Mouse (Mus musculus) ES-E14 (cell line): ENCODE results near the gene Mettl1. TPM values are rescaled to one million over a fixed set of nuclear protein-coding genes. Genes with fewer than 3 reads are reported as not detected.

Experiments used
- DNase-seq: peaks from one replicate; pipeline ENCODE4 v3.0.0-alpha.2; 2013; ENCODE audit warnings: low read depth, low spot score
- H3K27ac ChIP-seq: 2 replicates; pipeline ENCODE4 v1.5.1; 2012; ENCODE audit warnings: low read depth, mild to moderate bottlenecking, low read length, moderate library complexity, mixed read lengths; ENCODE audit not compliant: poor library complexity, insufficient read depth, severe bottlenecking
- H3K36me3 ChIP-seq: 2 replicates; pipeline ENCODE4 v1.6.1; 2012; ENCODE audit warnings: mild to moderate bottlenecking, low read length, moderate library complexity, mixed read lengths; ENCODE audit not compliant: control insufficient read depth, poor library complexity, insufficient read depth, severe bottlenecking
- H3K4me1 ChIP-seq, 2 experiments: fragments of 150-350 bp in 1 of 2; sonication (generic) in 1 of 2; 2 replicates each; pipeline ENCODE4 v1.6.1; 2012; ENCODE audit warnings: low read length in 2 of 2, mild to moderate bottlenecking in 1 of 2, mixed read lengths in 1 of 2; ENCODE audit not compliant: control insufficient read depth in 2 of 2, insufficient read depth in 2 of 2, poor library complexity in 1 of 2
- H3K4me3 ChIP-seq, 2 experiments: fragments of 150-350 bp in 1 of 2; sonication (generic) in 1 of 2; 2 replicates each; pipeline ENCODE4 v1.5.1; 2012; ENCODE audit warnings: low read length in 2 of 2, low read depth in 1 of 2, mild to moderate bottlenecking in 1 of 2, mixed read lengths in 1 of 2; ENCODE audit not compliant: insufficient read depth in 1 of 2, poor library complexity in 1 of 2, severe bottlenecking in 1 of 2
- H3K9ac ChIP-seq: 2 replicates; pipeline ENCODE4 v1.6.1; 2012; ENCODE audit warnings: low read depth, mild to moderate bottlenecking, low read length, mixed read lengths; ENCODE audit not compliant: poor library complexity, insufficient read depth, severe bottlenecking
- H3K9me3 ChIP-seq: fragments of 150-350 bp; sonication (generic); 2 replicates; pipeline ENCODE4 v1.6.1; 2012; ENCODE audit warnings: low read depth, mild to moderate bottlenecking, low read length; ENCODE audit not compliant: control insufficient read depth, insufficient read depth
- CHD2 ChIP-seq: IDR thresholded peaks from 2 replicates; pipeline ENCODE4 v1.6.1; 2014; ENCODE audit warnings: mild to moderate bottlenecking, low read depth, low read length, inconsistent platforms
- HCFC1 ChIP-seq: IDR thresholded peaks from 2 replicates; pipeline ENCODE4 v1.6.1; 2012; ENCODE audit warnings: low read length, inconsistent platforms, borderline replicate concordance; ENCODE audit not compliant: insufficient read depth
- MAFK ChIP-seq: IDR thresholded peaks from 2 replicates; pipeline ENCODE4 v1.6.1; 2014; ENCODE audit warnings: mild to moderate bottlenecking, low read depth, low read length, inconsistent platforms; ENCODE audit not compliant: insufficient read depth
- ZC3H11A ChIP-seq: IDR thresholded peaks from 2 replicates; pipeline ENCODE4 v1.6.1; 2012; ENCODE audit warnings: low read depth, mild to moderate bottlenecking, inconsistent platforms, low read length, borderline replicate concordance
- ZNF384 ChIP-seq: IDR thresholded peaks from 2 replicates; pipeline ENCODE4 v1.6.1; 2012; ENCODE audit warnings: low read depth, low read length, inconsistent platforms
- in situ Hi-C, 2 experiments: fragments of 600-800 bp; cut with MboI; formaldehyde crosslinking; loops; one replicate each; pipeline ENCODE4 v1.15.1; 2025; ENCODE audit warnings: low sequenced_read_pairs in 2 of 2, inconsistent platforms in 1 of 2; ENCODE audit not compliant: unreplicated experiment in 2 of 2
- total RNA-seq: library from RNA; depleted of rRNA; stranded (reverse); fragments of 300-350 nt; gene quantifications from 2 replicates; pipeline ENCODE4 v1.2.3, GENCODE M21; 2012

The Mettl1 gene
- total RNA-seq, 1 experiment, result 20.4 TPM

DNA sequence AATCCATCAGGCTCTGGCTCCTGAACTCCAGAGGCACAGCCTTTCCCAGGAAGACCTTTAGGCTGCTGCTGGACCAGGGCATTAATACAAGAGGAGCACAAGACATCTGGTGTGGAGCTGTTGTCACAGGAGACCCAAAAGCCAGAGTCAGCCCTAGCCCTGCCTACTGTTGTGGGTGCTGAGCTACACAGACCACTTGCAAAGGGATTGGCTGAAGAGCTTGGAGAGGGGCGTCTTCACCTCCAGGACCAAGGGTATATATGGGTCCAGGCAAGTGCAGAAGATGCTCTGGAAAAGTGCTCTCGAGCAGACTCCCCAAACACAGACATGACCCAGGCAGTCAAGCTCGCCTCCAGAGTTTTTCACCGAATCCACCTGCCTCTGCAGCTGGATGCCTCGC, 6.7 kb downstream of the Mettl1 start, which contains the start of gene Cyp27b1:
Cyp27b1 (plus strand) TSS at position 297 of the 400 bp plus-strand sequence.
- no peak within 1 kb of the TSS for H3K27ac ChIP-seq
- peak within 1 kb of the TSS; percentile 56 to 60 for H3K4me3 ChIP-seq
- H3K9ac ChIP-seq, result peak within 1 kb of the TSS; percentile 15; the same call in 1 of the 2 replicates
- H3K9me3 ChIP-seq, result no peaks in the 10 kb centered on the region
- no peak for DNase-seq
- TF ChIP-seq CHD2, result no peak
- no peak for TF ChIP-seq MAFK
- TF ChIP-seq ZNF384, result no peak
- TF ChIP-seq HCFC1, result no peak
- TF ChIP-seq ZC3H11A, result no peak
- in situ Hi-C loops, result no loop called here
- H3K36me3 ChIP-seq, result peaks cover 19% of the 10 kb centered on the region
- peaks cover 0 to 6% of the 10 kb centered on the region in 2 experiments; a peak in 2 of 4 replicates for H3K4me1 ChIP-seq

DNA sequence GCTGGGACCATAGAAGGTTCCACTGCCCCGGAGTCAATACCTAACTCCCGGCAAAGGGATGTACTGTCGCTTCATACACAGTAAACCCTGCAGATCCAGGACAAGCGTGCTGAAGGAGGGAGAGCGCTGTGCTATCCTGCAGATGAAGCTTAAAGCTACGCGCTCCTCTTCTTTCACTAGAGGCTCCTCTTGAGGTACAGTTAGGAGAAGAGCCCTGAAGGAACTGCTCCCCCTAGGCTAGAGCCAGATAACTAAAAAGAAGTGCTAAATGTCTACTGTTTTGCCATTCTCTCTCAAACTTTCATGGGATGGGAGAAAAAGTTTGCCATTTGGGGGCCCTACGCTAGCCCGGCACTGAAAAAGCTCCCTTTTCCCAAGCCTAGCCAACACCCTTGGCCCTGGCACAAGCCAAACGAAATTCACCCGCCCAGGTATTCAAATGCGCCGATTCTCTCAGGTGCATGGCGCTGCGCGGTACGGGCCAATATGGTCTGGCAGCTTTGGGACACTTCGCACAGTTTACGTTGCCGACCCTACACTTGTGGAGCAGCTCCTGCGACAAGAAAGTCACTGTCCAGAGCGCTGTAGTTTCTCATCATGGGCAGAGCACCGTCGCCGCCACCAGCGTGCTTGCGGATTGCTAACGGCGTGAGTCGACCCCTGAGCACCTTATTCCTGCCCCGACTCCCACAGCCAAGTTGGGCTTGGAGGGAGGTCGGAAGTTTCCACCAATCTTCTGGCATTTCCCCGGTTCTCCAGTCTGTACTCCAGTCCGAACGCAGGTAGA, 7.6 kb downstream of the Mettl1 start:
- Histone ChIP-seq H3K4me1 (peaks cover 0 to 6% of the 10 kb centered on the region in 2 experiments; a peak in 1 of 4 replicates), H3K4me3 (peak overlapping the region; percentile 56 to 60), H3K9me3 (no peaks in the 10 kb centered on the region), H3K9ac (peak overlapping the region; percentile 15; the same call in 1 of the 2 replicates), H3K27ac (no peak overlapping the region), H3K36me3 (peaks cover 13% of the 10 kb centered on the region)
- TF ChIP-seq ZC3H11A (no peak), ZNF384 (no peak), MAFK (no peak), CHD2 (no peak), HCFC1 (no peak)
- DNase-seq, result no peak
- in situ Hi-C loops, result no loop called here

DNA sequence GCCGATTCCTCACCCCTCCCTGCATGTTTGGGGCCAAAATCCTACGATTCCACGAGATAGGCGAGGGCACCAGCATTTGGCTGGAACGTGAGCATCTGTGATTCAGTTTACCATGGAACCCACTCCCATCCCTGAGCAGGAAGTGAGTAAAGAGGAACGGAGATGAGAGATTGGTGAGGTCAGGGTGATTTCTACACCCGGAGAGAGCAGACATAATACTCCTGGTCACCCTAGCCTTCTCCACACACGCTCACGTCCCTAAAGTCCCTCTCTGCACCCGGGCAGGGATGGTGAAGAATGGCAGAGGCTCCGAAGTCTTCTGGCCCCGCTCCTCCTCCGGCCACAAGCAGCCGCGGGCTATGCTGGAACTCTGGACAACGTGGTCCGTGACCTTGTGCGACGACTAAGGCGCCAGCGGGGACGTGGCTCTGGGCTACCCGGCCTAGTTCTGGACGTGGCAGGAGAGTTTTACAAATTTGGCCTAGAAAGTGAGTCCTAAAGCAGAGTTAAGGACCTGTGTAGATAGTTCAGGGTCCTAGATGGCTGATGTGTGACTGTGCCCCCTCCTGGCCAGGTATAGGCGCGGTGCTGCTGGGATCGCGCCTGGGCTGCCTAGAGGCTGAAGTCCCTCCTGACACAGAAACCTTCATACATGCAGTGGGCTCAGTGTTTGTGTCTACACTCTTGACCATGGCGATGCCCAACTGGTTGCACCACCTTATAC, 8.3 kb downstream of the Mettl1 start:
- DNase-seq, result no peak
- Histone ChIP-seq H3K27ac (no peak overlapping the region), H3K9me3 (no peaks in the 10 kb centered on the region), H3K36me3 (peaks cover 10% of the 10 kb centered on the region), H3K4me1 (peaks cover 0 to 7% of the 10 kb centered on the region in 2 experiments; a peak in 1 of 4 replicates), H3K4me3 (peak overlapping the region; percentile 56 to 60), H3K9ac (peak overlapping the region; percentile 29; the same call in 1 of the 2 replicates)
- in situ Hi-C loops, result no loop called here
- TF ChIP-seq ZNF384, result no peak
- no peak for TF ChIP-seq HCFC1
- TF ChIP-seq MAFK, result no peak
- no peak for TF ChIP-seq CHD2
- TF ChIP-seq ZC3H11A, result no peak

DNA sequence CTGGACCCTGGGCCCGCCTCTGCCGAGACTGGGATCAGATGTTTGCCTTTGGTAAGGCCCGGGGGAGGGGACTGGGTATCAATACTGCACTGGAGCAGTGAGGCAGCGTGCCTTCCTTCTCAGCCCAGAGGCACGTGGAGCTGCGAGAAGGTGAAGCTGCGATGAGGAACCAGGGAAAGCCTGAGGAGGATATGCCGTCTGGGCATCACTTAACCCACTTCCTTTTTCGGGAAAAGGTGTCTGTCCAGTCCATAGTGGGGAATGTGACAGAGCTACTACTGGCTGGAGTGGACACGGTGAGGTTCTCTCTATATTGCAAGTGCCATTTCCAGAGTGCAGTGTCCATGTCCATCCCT, 8.9 kb downstream of the Mettl1 start:
- H3K36me3 ChIP-seq, result peaks cover 4% of the 10 kb centered on the region
- no peak for TF ChIP-seq HCFC1
- no peak for TF ChIP-seq CHD2
- TF ChIP-seq MAFK, result no peak
- TF ChIP-seq ZNF384, result no peak
- no peak for TF ChIP-seq ZC3H11A
- H3K27ac ChIP-seq, result no peak overlapping the region
- no peaks in the 10 kb centered on the region for H3K9me3 ChIP-seq
- DNase-seq, result no peak
- peaks cover 0 to 7% of the 10 kb centered on the region in 2 experiments; a peak in 1 of 4 replicates for H3K4me1 ChIP-seq
- no peak overlapping the region for H3K9ac ChIP-seq
- in situ Hi-C loops, result no loop called here
- H3K4me3 ChIP-seq, result no peak overlapping the region; a peak in 1 of 4 replicates
